Mouse (Mus musculus) gastrocnemius, adult 2 months (tissue): ENCODE data around the gene Sertad2. TPM values are rescaled to one million over a fixed set of nuclear protein-coding genes. Genes with fewer than 3 reads are reported as not detected.

Source experiments
- DNase-seq: peaks from one replicate; pipeline ENCODE4 v3.0.0; 2022
- H3K27ac ChIP-seq: fragments of 200-600 bp; 2 replicates; pipeline ENCODE4 v1.8.1; 2022; ENCODE audit warnings: mild to moderate bottlenecking
- H3K4me3 ChIP-seq: fragments of 200-600 bp; 2 replicates; pipeline ENCODE4 v1.8.1; 2022; ENCODE audit warnings: mild to moderate bottlenecking, moderate library complexity
- CTCF ChIP-seq: fragments of 200-600 bp; IDR thresholded peaks from 2 replicates; pipeline ENCODE4 v1.8.1; 2022; ENCODE audit warnings: antibody characterized with exemption, mild to moderate bottlenecking, moderate library complexity
- intact Hi-C: fragments of 180-260 bp; cut with DNase I; formaldehyde crosslinking; loops from one replicate; pipeline ENCODE4 v1.15.1; 2025
- total RNA-seq, 2 experiments: library from RNA; stranded (reverse); gene quantifications; 2 replicates each; pipeline ENCODE4 v1.2.3; 2021

Gene Sertad2
- total RNA-seq, 2 experiments from 2014 or later: 10.3 to 13.7 TPM

DNA sequence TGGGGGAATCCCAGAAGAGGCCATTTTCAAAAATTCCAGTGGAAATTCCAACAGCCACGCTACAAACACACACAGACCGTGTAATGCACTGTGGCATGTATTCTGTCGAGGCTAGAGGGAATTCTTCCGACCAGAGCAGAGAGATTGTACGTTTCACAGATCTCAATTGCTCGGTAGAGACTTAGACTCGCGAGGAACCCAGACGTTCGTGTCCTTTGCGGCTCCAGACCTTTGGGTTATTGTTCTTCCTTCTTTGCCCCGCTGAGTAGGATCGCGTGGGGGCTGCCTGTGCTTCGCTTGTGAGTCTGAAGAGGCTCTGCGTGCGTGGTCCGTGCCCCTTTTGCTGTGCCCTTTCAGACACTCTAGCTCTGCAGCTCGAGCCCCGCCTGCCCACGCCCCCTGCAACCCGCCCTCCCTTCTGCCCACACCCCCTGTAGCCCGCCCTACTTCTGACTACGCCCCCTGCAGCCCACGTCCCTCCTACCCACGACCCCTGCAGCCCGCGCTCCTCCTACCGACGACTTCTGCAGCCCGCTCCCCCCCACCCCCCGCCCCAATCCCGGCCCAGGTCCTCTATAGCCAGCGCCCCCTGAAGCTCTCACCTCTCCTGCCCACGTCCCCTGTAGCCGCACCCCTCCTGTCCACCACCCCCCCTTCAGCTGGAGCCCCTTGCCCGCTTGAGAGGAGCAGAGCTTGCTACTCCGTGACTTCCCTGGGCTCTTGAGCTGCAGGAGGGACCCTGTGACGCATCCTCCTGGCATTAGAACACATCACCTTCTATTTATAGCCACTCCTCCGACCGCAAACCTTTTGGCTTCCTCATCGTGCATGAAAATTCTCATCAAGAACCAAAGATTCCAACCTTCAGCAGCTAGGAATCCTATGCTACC, 10.8 kb upstream of the Sertad2 start:
- H3K27ac ChIP-seq: peak overlapping the region; percentile 83
- no peak for TF ChIP-seq CTCF
- intact Hi-C loops: no loop called here
- H3K4me3 ChIP-seq: peak overlapping the region; percentile 79
- DNase-seq: peak; percentile 65

- DNase-seq: no peak
Observed at GRCm38 (mm10) chr11:20533231-20533630, 9.8 kb upstream of the Sertad2 start.

DNA sequence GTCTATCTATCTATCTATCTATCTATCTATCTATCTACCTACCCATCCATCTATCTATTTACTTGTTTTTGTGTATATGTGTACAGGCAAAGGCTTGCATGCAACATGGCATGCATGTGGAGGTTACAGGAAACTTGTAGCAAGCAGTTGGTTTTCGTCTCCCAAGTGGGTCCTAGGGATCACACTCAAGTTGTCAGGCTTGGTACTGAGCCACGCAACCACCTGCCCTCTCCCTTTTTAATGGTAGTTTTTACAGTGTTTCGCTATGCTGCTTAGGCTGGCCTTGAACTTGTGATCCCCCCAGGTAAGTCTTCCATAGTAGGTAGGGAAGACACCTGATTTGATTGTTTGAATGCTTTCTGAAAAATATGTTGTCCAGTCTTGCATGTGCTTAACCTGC, 5.8 kb upstream of the Sertad2 start:
- intact Hi-C loops: loop anchor here (5.0 kb wide), 1 partner anchor 80 kb away; no protein-coding TSS in a partner anchor
- Histone ChIP-seq H3K4me3 (no peak overlapping the region), H3K27ac (no peak overlapping the region)
- DNase-seq: no peak
- TF ChIP-seq CTCF: no peak

More at GRCm38 (mm10) chr11:20533231-20533630, 9.8 kb upstream of the Sertad2 start:
- intact Hi-C loops: no loop called here
- Histone ChIP-seq H3K27ac (peak overlapping the region; percentile 83), H3K4me3 (peak overlapping the region; percentile 79)
- TF ChIP-seq CTCF: no peak

GRCm38 (mm10) chr11:20538496-20538895, 4.6 kb upstream of the Sertad2 start:
- no peak for DNase-seq
- no peak overlapping the region for H3K27ac ChIP-seq
- intact Hi-C loops: loop anchor here (5.0 kb wide), 1 partner anchor 81 kb away; no protein-coding TSS in a partner anchor
- TF ChIP-seq CTCF: no peak
- no peak overlapping the region for H3K4me3 ChIP-seq

DNA sequence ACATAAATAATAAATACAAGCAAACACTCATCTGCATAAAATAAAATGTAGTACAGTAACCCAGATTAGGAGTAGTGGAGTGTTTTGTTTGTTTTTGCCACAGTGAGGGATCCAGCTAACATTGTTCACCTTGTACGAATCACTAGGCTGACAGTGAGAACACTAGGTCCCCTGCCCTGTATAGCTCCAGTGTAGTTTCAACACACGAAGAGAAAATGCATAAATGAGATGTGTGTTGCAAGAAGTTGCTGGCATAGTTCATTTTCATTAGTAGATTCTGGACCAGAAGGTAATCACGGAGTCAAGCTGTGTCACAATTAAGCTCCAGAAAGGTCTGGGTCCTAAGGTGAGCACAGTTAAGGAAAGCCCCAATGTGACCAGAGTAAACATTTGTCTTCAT, 1.8 kb upstream of the Sertad2 start:
- no peak overlapping the region for H3K4me3 ChIP-seq
- no peak for DNase-seq
- TF ChIP-seq CTCF: no peak
- H3K27ac ChIP-seq: no peak overlapping the region
- intact Hi-C loops: loop anchor here (5.0 to 10.0 kb wide), 2 partner anchors 64 to 336 kb away; partner anchors contain the start of gene Rab1a

- no peak for TF ChIP-seq CTCF
- no peak for DNase-seq
- Histone ChIP-seq H3K4me3 (peak overlapping the region; percentile 99), H3K27ac (peak overlapping the region; percentile 97)
- intact Hi-C loops: loop anchor here (1.0 to 10.0 kb wide), 3 partner anchors 65 to 337 kb away; partner anchors contain the start of gene Rab1a
Observed at GRCm38 (mm10) chr11:20541995-20542637, 937 bp upstream of the Sertad2 start.

- DNase-seq: no peak
- Histone ChIP-seq H3K4me3 (peak overlapping the region; percentile 99), H3K27ac (peak overlapping the region; percentile 97)
- intact Hi-C loops: loop anchor here (5.0 to 10.0 kb wide), 2 partner anchors 66 to 339 kb away; partner anchors contain the start of gene Rab1a
- no peak for TF ChIP-seq CTCF
Observed at GRCm38 (mm10) chr11:20543453-20544120, 534 bp downstream of the Sertad2 start.

- no peak for TF ChIP-seq CTCF
- no peak for DNase-seq
- intact Hi-C loops: loop anchor here (5.0 to 10.0 kb wide), 2 partner anchors 67 to 340 kb away; partner anchors contain the start of gene Rab1a
- peak overlapping the region; percentile 99; the same call in 1 of the 2 replicates for H3K4me3 ChIP-seq
- H3K27ac ChIP-seq: no peak overlapping the region
Observed at GRCm38 (mm10) chr11:20544376-20544775, 1.3 kb downstream of the Sertad2 start.

GRCm38 (mm10) chr11:20544801-20545515, 1.9 kb downstream of the Sertad2 start:
- TF ChIP-seq CTCF: no peak
- Histone ChIP-seq H3K27ac (no peak overlapping the region), H3K4me3 (no peak overlapping the region)
- no peak for DNase-seq
- intact Hi-C loops: loop anchor here (5.0 to 10.0 kb wide), 2 partner anchors 68 to 340 kb away; partner anchors contain the start of gene Rab1a

DNA sequence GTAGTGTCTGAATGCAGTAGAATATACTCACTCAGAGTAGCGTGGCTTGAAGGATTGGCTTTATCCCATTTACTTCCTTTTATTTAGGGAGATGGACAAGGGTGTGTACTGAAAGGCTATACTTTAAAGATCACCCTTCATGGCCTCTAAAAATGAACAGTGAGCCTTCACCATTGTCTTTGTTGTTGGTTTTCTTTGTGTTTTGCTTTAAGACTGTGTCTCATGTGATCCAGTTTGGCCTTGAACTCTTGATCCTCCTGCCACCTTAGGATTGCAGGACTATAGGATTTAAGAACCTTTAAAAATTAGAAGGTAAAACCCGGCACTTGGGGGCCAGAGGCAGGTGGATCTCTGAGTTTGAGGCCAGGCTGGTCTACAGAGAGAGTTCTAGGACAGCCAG, 6.4 kb downstream of the Sertad2 start:
- intact Hi-C loops: loop anchor here (10.0 kb wide), 1 partner anchor 345 kb away; the partner anchor contains the start of gene Rab1a
- no peak overlapping the region for H3K27ac ChIP-seq
- no peak overlapping the region for H3K4me3 ChIP-seq
- DNase-seq: no peak
- TF ChIP-seq CTCF: no peak

- intact Hi-C loops: no loop called here
- Histone ChIP-seq H3K27ac (no peak overlapping the region), H3K4me3 (no peak overlapping the region)
- no peak for TF ChIP-seq CTCF
- no peak for DNase-seq
Observed at GRCm38 (mm10) chr11:20550196-20550595, 7.1 kb downstream of the Sertad2 start.

- Histone ChIP-seq H3K27ac (no peak overlapping the region), H3K4me3 (no peak overlapping the region)
- intact Hi-C loops: no loop called here
- TF ChIP-seq CTCF: no peak
- no peak for DNase-seq
Observed at GRCm38 (mm10) chr11:20552059-20552458, 9.0 kb downstream of the Sertad2 start.
